30 mouse cellular contexts compared by ENCODE assay signal in genomic region chr3:116817231-116817630, GRCm38 (mm10).
"Had no signal": no experiment of that assay in that cellular context is flagged by ENCODE, and none has a peak within 500 bp of the region (broad histone marks: within the 10 kb centered on the region; RNA-seq: fewer than 3 reads in every experiment).

No protein-coding gene starts in this region.

- H3K9me3 ChIP-seq: limb, embryonic 10.5 days; limb, embryonic 12.5 days; limb, embryonic 13.5 days; limb, embryonic 15.5 days; liver, embryonic 12.5 days; liver, embryonic 13.5 days; liver, embryonic 15.5 days; lung, embryonic 15.5 days; megakaryocyte, embryonic 14.5 days; midbrain, embryonic 10.5 days; midbrain, embryonic 12.5 days; midbrain, embryonic 13.5 days; midbrain, embryonic 15.5 days; neural tube, embryonic 12.5 days had no signal

- H3K4me2 ChIP-seq: limb, embryonic 12.5 days; limb, embryonic 13.5 days; limb, embryonic 15.5 days; liver, embryonic 11.5 days; liver, embryonic 12.5 days; liver, embryonic 13.5 days; liver, embryonic 15.5 days; lung, embryonic 15.5 days; midbrain, embryonic 11.5 days; midbrain, embryonic 12.5 days; midbrain, embryonic 13.5 days; midbrain, embryonic 15.5 days; neural tube, embryonic 12.5 days had no signal

- DNase-seq: left cerebral cortex, postnatal 4 days; liver; liver, embryonic 13.5 days; liver, postnatal 0 days; lung, adult 18-20 months; lung, postnatal 10 days; lung, postnatal 14 days; lung, postnatal 36 days; lung, postnatal 4 days; midbrain, embryonic 14.5 days had no signal

- ATAC-seq: liver, embryonic 12.5 days; midbrain, embryonic 13.5 days; midbrain, embryonic 15.5 days; midbrain, embryonic 16.5 days had no signal

- H3K9ac ChIP-seq: limb, embryonic 12.5 days; limb, embryonic 13.5 days; limb, embryonic 15.5 days; liver, embryonic 12.5 days; liver, embryonic 13.5 days; liver, embryonic 14.5 days; liver, embryonic 15.5 days; liver, postnatal 0 days; lung, embryonic 15.5 days; midbrain, embryonic 12.5 days; midbrain, embryonic 13.5 days; midbrain, embryonic 15.5 days; neural tube, embryonic 12.5 days had no signal

- H3K4me3 ChIP-seq: left cerebral cortex, adult 2 months; limb, embryonic 10.5 days; limb, embryonic 12.5 days; limb, embryonic 13.5 days; limb, embryonic 15.5 days; liver, embryonic 12.5 days; liver, embryonic 13.5 days; liver, embryonic 15.5 days; lung, embryonic 15.5 days; megakaryocyte, embryonic 14.5 days; midbrain, embryonic 10.5 days; midbrain, embryonic 12.5 days; midbrain, embryonic 13.5 days; midbrain, embryonic 15.5 days; myocyte; neural tube, embryonic 12.5 days had no signal

- H3K27ac ChIP-seq: left cerebral cortex, adult 2 months; limb, embryonic 10.5 days; limb, embryonic 12.5 days; limb, embryonic 13.5 days; limb, embryonic 15.5 days; liver, embryonic 12.5 days; liver, embryonic 13.5 days; liver, embryonic 14.5 days; liver, embryonic 15.5 days; lung, embryonic 15.5 days; macrophage; midbrain, embryonic 10.5 days; midbrain, embryonic 12.5 days; midbrain, embryonic 13.5 days; midbrain, embryonic 15.5 days; neural tube, embryonic 12.5 days had no signal

- H3K4me1 ChIP-seq: limb, embryonic 10.5 days; limb, embryonic 15.5 days; liver, embryonic 12.5 days; liver, embryonic 13.5 days; liver, embryonic 15.5 days; lung, embryonic 15.5 days; midbrain, embryonic 15.5 days; neural tube, embryonic 12.5 days had no signal

- H3K36me3 ChIP-seq: limb, embryonic 10.5 days; limb, embryonic 12.5 days; limb, embryonic 13.5 days; limb, embryonic 15.5 days; liver, embryonic 12.5 days; liver, embryonic 13.5 days; liver, embryonic 15.5 days; lung, embryonic 15.5 days; midbrain, embryonic 10.5 days; midbrain, embryonic 12.5 days; midbrain, embryonic 13.5 days; midbrain, embryonic 15.5 days; neural tube, embryonic 12.5 days had no signal

- H3K27me3 ChIP-seq: limb, embryonic 12.5 days; limb, embryonic 13.5 days; limb, embryonic 15.5 days; liver, embryonic 12.5 days; liver, embryonic 13.5 days; liver, embryonic 15.5 days; lung, embryonic 15.5 days; megakaryocyte, embryonic 14.5 days; midbrain, embryonic 12.5 days; midbrain, embryonic 13.5 days; midbrain, embryonic 15.5 days; neural tube, embryonic 12.5 days had no signal
